Mouse (Mus musculus): ENCODE data around the gene Ift52. TPM values are rescaled to one million over a fixed set of nuclear protein-coding genes. Genes with fewer than 3 reads are reported as not detected.

Gene Ift52
- polyA plus RNA-seq (2016; fragmentation: Nextera tagmentation; extraction: Ambion mirVana): 52.2 and 55.7 TPM in 2 replicates

- peak within 1 kb of the TSS; percentile 61 for H3K4me2 ChIP-seq (replicated peaks)
- under 1% methylated on average over 57 of the region's 57 CpGs for WGBS
Measured at GRCm38 (mm10) chr2:163016916-163017743, at the start of gene Ift52. Gene Ift52 (plus strand): TSS chr2:163017354.

GRCm38 (mm10) chr2:162968357-162968756, 48.8 kb upstream of the Ift52 start:
- Histone ChIP-seq H3K27ac (no peak overlapping the region), H3K4me3 (no peak overlapping the region), H3K9me3 (no peaks in the 10 kb centered on the region), H3K36me3 (no peaks in the 10 kb centered on the region), H3K9ac (no peak overlapping the region), H3K27me3 (no peaks in the 10 kb centered on the region), H3K4me2 (replicated peaks) (no peak overlapping the region), H3K4me1 (peaks cover 2% of the 10 kb centered on the region)
- no peak for ATAC-seq (ENCODE audit: insufficient number of reproducible peaks, insufficient read depth, low FRiP score, low TSS enrichment)
- 10% methylated on average over 5 of the region's 5 CpGs for WGBS

More at GRCm38 (mm10) chr2:163016916-163017743, at the start of gene Ift52:
- Histone ChIP-seq H3K9me3 (no peaks in the 10 kb centered on the region), H3K4me3 (peak within 1 kb of the TSS; percentile 90), H3K27ac (peak within 1 kb of the TSS; percentile 67), H3K4me1 (peaks cover 4% of the 10 kb centered on the region), H3K9ac (peak within 1 kb of the TSS; percentile 83), H3K27me3 (no peaks in the 10 kb centered on the region), H3K36me3 (no peaks in the 10 kb centered on the region)
- ATAC-seq (ENCODE audit: insufficient number of reproducible peaks, insufficient read depth, low FRiP score, low TSS enrichment): peak; percentile 92

- no peak overlapping the region for H3K27ac ChIP-seq
- H3K9me3 ChIP-seq: no peaks in the 10 kb centered on the region
- WGBS: 76% methylated on average over 3 of the region's 3 CpGs
- no peaks in the 10 kb centered on the region for H3K27me3 ChIP-seq
- no peak overlapping the region for H3K4me3 ChIP-seq
- no peak overlapping the region for H3K9ac ChIP-seq
- H3K4me1 ChIP-seq: peaks cover 10% of the 10 kb centered on the region
- H3K36me3 ChIP-seq: no peaks in the 10 kb centered on the region
- ATAC-seq (ENCODE audit: insufficient number of reproducible peaks, insufficient read depth, low FRiP score, low TSS enrichment): no peak
- H3K4me2 ChIP-seq (replicated peaks): no peak overlapping the region
Measured at GRCm38 (mm10) chr2:162969101-162969500, 48.1 kb upstream of the Ift52 start.

GRCm38 (mm10) chr2:162970896-162971295, 46.3 kb upstream of the Ift52 start:
- no peaks in the 10 kb centered on the region for H3K27me3 ChIP-seq
- no peak for ATAC-seq (ENCODE audit: insufficient number of reproducible peaks, insufficient read depth, low FRiP score, low TSS enrichment)
- H3K27ac ChIP-seq: no peak overlapping the region
- no peaks in the 10 kb centered on the region for H3K36me3 ChIP-seq
- peaks cover 10% of the 10 kb centered on the region for H3K4me1 ChIP-seq
- no peak overlapping the region for H3K4me3 ChIP-seq
- H3K9me3 ChIP-seq: no peaks in the 10 kb centered on the region
- 83% methylated on average over 6 of the region's 6 CpGs for WGBS
- no peak overlapping the region for H3K9ac ChIP-seq
- H3K4me2 ChIP-seq (replicated peaks): no peak overlapping the region

GRCm38 (mm10) chr2:162972752-162973151, 44.4 kb upstream of the Ift52 start:
- no peak for ATAC-seq (ENCODE audit: insufficient number of reproducible peaks, insufficient read depth, low FRiP score, low TSS enrichment)

GRCm38 (mm10) chr2:162973206-162973605, 43.9 kb upstream of the Ift52 start:
- Histone ChIP-seq H3K4me2 (replicated peaks) (no peak overlapping the region), H3K9ac (no peak overlapping the region), H3K4me1 (peaks cover 10% of the 10 kb centered on the region), H3K9me3 (no peaks in the 10 kb centered on the region), H3K36me3 (no peaks in the 10 kb centered on the region), H3K4me3 (no peak overlapping the region), H3K27ac (no peak overlapping the region), H3K27me3 (no peaks in the 10 kb centered on the region)
- no peak for ATAC-seq (ENCODE audit: insufficient number of reproducible peaks, insufficient read depth, low FRiP score, low TSS enrichment)
- 58% methylated on average over 5 of the region's 5 CpGs for WGBS

More at GRCm38 (mm10) chr2:162972752-162973151, 44.4 kb upstream of the Ift52 start:
- Histone ChIP-seq H3K9ac (no peak overlapping the region), H3K27me3 (no peaks in the 10 kb centered on the region), H3K36me3 (no peaks in the 10 kb centered on the region), H3K4me3 (no peak overlapping the region), H3K4me2 (replicated peaks) (no peak overlapping the region), H3K27ac (no peak overlapping the region), H3K9me3 (no peaks in the 10 kb centered on the region), H3K4me1 (peaks cover 10% of the 10 kb centered on the region)
- WGBS: 48% methylated on average over 7 of the region's 7 CpGs

- WGBS: 24% methylated on average over 11 of the region's 11 CpGs
- ATAC-seq (ENCODE audit: insufficient number of reproducible peaks, insufficient read depth, low FRiP score, low TSS enrichment): no peak
Measured at GRCm38 (mm10) chr2:162973637-162974036, 43.5 kb upstream of the Ift52 start.

GRCm38 (mm10) chr2:162975157-162975775, 41.9 kb upstream of the Ift52 start:
- no peak; the same call in 1 of the 2 replicates for ATAC-seq (ENCODE audit: insufficient number of reproducible peaks, insufficient read depth, low FRiP score, low TSS enrichment)
- Histone ChIP-seq H3K4me1 (peaks cover 10% of the 10 kb centered on the region), H3K9me3 (no peaks in the 10 kb centered on the region), H3K27ac (no peak overlapping the region), H3K36me3 (no peaks in the 10 kb centered on the region), H3K9ac (no peak overlapping the region), H3K27me3 (no peaks in the 10 kb centered on the region), H3K4me2 (replicated peaks) (no peak overlapping the region), H3K4me3 (no peak overlapping the region)
- 74% methylated on average over 11 of the region's 11 CpGs for WGBS

More at GRCm38 (mm10) chr2:162973637-162974036, 43.5 kb upstream of the Ift52 start:
- Histone ChIP-seq H3K4me2 (replicated peaks) (no peak overlapping the region), H3K4me1 (peaks cover 10% of the 10 kb centered on the region), H3K9me3 (no peaks in the 10 kb centered on the region), H3K9ac (no peak overlapping the region), H3K36me3 (no peaks in the 10 kb centered on the region), H3K27me3 (no peaks in the 10 kb centered on the region), H3K4me3 (no peak overlapping the region), H3K27ac (peak overlapping the region; percentile 41; the same call in 1 of the 2 replicates)

- Histone ChIP-seq H3K9ac (no peak overlapping the region), H3K27ac (no peak overlapping the region), H3K4me2 (replicated peaks) (no peak overlapping the region), H3K27me3 (no peaks in the 10 kb centered on the region), H3K36me3 (no peaks in the 10 kb centered on the region), H3K9me3 (no peaks in the 10 kb centered on the region), H3K4me3 (no peak overlapping the region), H3K4me1 (peaks cover 10% of the 10 kb centered on the region)
- WGBS: 63% methylated on average over 4 of the region's 4 CpGs
- no peak for ATAC-seq (ENCODE audit: insufficient number of reproducible peaks, insufficient read depth, low FRiP score, low TSS enrichment)
Measured at GRCm38 (mm10) chr2:162976001-162976400, 41.2 kb upstream of the Ift52 start.

GRCm38 (mm10) chr2:162984381-162984780, 32.8 kb upstream of the Ift52 start:
- Histone ChIP-seq H3K36me3 (no peaks in the 10 kb centered on the region), H3K27ac (no peak overlapping the region), H3K9me3 (no peaks in the 10 kb centered on the region), H3K4me3 (no peak overlapping the region), H3K27me3 (no peaks in the 10 kb centered on the region), H3K4me1 (no peaks in the 10 kb centered on the region), H3K4me2 (replicated peaks) (no peak overlapping the region), H3K9ac (no peak overlapping the region)
- ATAC-seq (ENCODE audit: insufficient number of reproducible peaks, insufficient read depth, low FRiP score, low TSS enrichment): no peak
- WGBS: 88% methylated on average over 6 of the region's 6 CpGs

- 55% methylated on average over 3 of the region's 3 CpGs for WGBS
- no peak for ATAC-seq (ENCODE audit: insufficient number of reproducible peaks, insufficient read depth, low FRiP score, low TSS enrichment)
Measured at GRCm38 (mm10) chr2:162985923-162986322, 31.2 kb upstream of the Ift52 start.

GRCm38 (mm10) chr2:162986764-162987163, 30.4 kb upstream of the Ift52 start:
- no peak for ATAC-seq (ENCODE audit: insufficient number of reproducible peaks, insufficient read depth, low FRiP score, low TSS enrichment)
- Histone ChIP-seq H3K4me2 (replicated peaks) (no peak overlapping the region), H3K9me3 (no peaks in the 10 kb centered on the region), H3K4me3 (no peak overlapping the region), H3K9ac (no peak overlapping the region), H3K36me3 (no peaks in the 10 kb centered on the region), H3K4me1 (no peaks in the 10 kb centered on the region), H3K27me3 (no peaks in the 10 kb centered on the region), H3K27ac (no peak overlapping the region)
- 73% methylated on average over 3 of the region's 3 CpGs for WGBS

More at GRCm38 (mm10) chr2:162985923-162986322, 31.2 kb upstream of the Ift52 start:
- Histone ChIP-seq H3K4me1 (no peaks in the 10 kb centered on the region), H3K4me3 (no peak overlapping the region), H3K9me3 (no peaks in the 10 kb centered on the region), H3K36me3 (no peaks in the 10 kb centered on the region), H3K4me2 (replicated peaks) (no peak overlapping the region), H3K9ac (no peak overlapping the region), H3K27me3 (no peaks in the 10 kb centered on the region), H3K27ac (no peak overlapping the region)
